Mouse (Mus musculus): Measurements from ENCODE around the gene Cnr1. TPM values are rescaled to one million over a fixed set of nuclear protein-coding genes. Genes with fewer than 3 reads are reported as not detected.

The Cnr1 gene
- polyA plus RNA-seq, 1 experiment from 2014 or later, result 86.8 TPM

GRCm38 (mm10) chr4:33903812-33904340, 20.5 kb upstream of the Cnr1 start:
- 52% methylated on average over 1 of the region's 1 CpGs for WGBS
- no peak overlapping the region for H3K4me3 ChIP-seq (replicated peaks; ENCODE audit: low read length)
- H3K36me3 ChIP-seq (ENCODE audit: control insufficient read depth, insufficient read depth), result no peaks in the 10 kb centered on the region
- H3K4me1 ChIP-seq (replicated peaks; ENCODE audit: control insufficient read depth, insufficient read depth, low read length), result no peaks in the 10 kb centered on the region
- no peaks in the 10 kb centered on the region for H3K27me3 ChIP-seq (replicated peaks; ENCODE audit: control insufficient read depth, insufficient read depth, low read length)
- ATAC-seq, result no peak
- no peak overlapping the region for H3K4me2 ChIP-seq (ENCODE audit: low read length)
- H3K27ac ChIP-seq (ENCODE audit: low read length), result no peak overlapping the region
- no peaks in the 10 kb centered on the region for H3K9me3 ChIP-seq (ENCODE audit: control insufficient read depth, low read length)
- no peak overlapping the region for H3K9ac ChIP-seq (replicated peaks; ENCODE audit: low read depth, low read length)

GRCm38 (mm10) chr4:33904826-33905225, 19.6 kb upstream of the Cnr1 start:
- no peaks in the 10 kb centered on the region for H3K9me3 ChIP-seq (ENCODE audit: control insufficient read depth, low read length)
- H3K9ac ChIP-seq (replicated peaks; ENCODE audit: low read depth, low read length), result no peak overlapping the region
- ATAC-seq, result no peak
- WGBS, result 84% methylated on average over 4 of the region's 4 CpGs
- H3K4me1 ChIP-seq (replicated peaks; ENCODE audit: control insufficient read depth, insufficient read depth, low read length), result no peaks in the 10 kb centered on the region
- no peak overlapping the region for H3K27ac ChIP-seq (ENCODE audit: low read length)
- H3K4me2 ChIP-seq (ENCODE audit: low read length), result no peak overlapping the region
- no peaks in the 10 kb centered on the region for H3K36me3 ChIP-seq (ENCODE audit: control insufficient read depth, insufficient read depth)
- no peaks in the 10 kb centered on the region for H3K27me3 ChIP-seq (replicated peaks; ENCODE audit: control insufficient read depth, insufficient read depth, low read length)
- no peak overlapping the region for H3K4me3 ChIP-seq (replicated peaks; ENCODE audit: low read length)

GRCm38 (mm10) chr4:33908786-33909185, 15.6 kb upstream of the Cnr1 start:
- H3K9me3 ChIP-seq (ENCODE audit: control insufficient read depth, low read length), result no peaks in the 10 kb centered on the region
- no peaks in the 10 kb centered on the region for H3K36me3 ChIP-seq (ENCODE audit: control insufficient read depth, insufficient read depth)
- no peak overlapping the region for H3K4me2 ChIP-seq (ENCODE audit: low read length)
- 40% methylated on average over 3 of the region's 3 CpGs for WGBS
- no peak overlapping the region for H3K27ac ChIP-seq (ENCODE audit: low read length)
- ATAC-seq, result no peak
- no peak overlapping the region for H3K9ac ChIP-seq (replicated peaks; ENCODE audit: low read depth, low read length)
- H3K27me3 ChIP-seq (replicated peaks; ENCODE audit: control insufficient read depth, insufficient read depth, low read length), result no peaks in the 10 kb centered on the region
- no peak overlapping the region for H3K4me3 ChIP-seq (replicated peaks; ENCODE audit: low read length)
- H3K4me1 ChIP-seq (replicated peaks; ENCODE audit: control insufficient read depth, insufficient read depth, low read length), result no peaks in the 10 kb centered on the region

- 54% methylated on average over 5 of the region's 5 CpGs for WGBS
- Histone ChIP-seq H3K27ac (ENCODE audit: low read length) (no peak overlapping the region), H3K4me2 (ENCODE audit: low read length) (no peak overlapping the region), H3K4me3 (replicated peaks; ENCODE audit: low read length) (no peak overlapping the region), H3K27me3 (replicated peaks; ENCODE audit: control insufficient read depth, insufficient read depth, low read length) (no peaks in the 10 kb centered on the region), H3K4me1 (replicated peaks; ENCODE audit: control insufficient read depth, insufficient read depth, low read length) (peaks cover 3% of the 10 kb centered on the region; the same call in 1 of the 2 replicates), H3K36me3 (ENCODE audit: control insufficient read depth, insufficient read depth) (no peaks in the 10 kb centered on the region), H3K9ac (replicated peaks; ENCODE audit: low read depth, low read length) (no peak overlapping the region), H3K9me3 (ENCODE audit: control insufficient read depth, low read length) (no peaks in the 10 kb centered on the region)
- ATAC-seq, result peak; percentile 59; the same call in 1 of the 2 replicates
These were observed 8.7 kb upstream of the Cnr1 start for GRCm38 (mm10) chr4:33915730-33916129.

GRCm38 (mm10) chr4:33920807-33921206, 3.6 kb upstream of the Cnr1 start:
- no peak for ATAC-seq
- Histone ChIP-seq H3K4me2 (ENCODE audit: low read length) (no peak overlapping the region), H3K27me3 (replicated peaks; ENCODE audit: control insufficient read depth, insufficient read depth, low read length) (no peaks in the 10 kb centered on the region; the same call in 1 of the 2 replicates), H3K4me1 (replicated peaks; ENCODE audit: control insufficient read depth, insufficient read depth, low read length) (peaks cover 9% of the 10 kb centered on the region), H3K9ac (replicated peaks; ENCODE audit: low read depth, low read length) (no peak overlapping the region), H3K9me3 (ENCODE audit: control insufficient read depth, low read length) (no peaks in the 10 kb centered on the region), H3K4me3 (replicated peaks; ENCODE audit: low read length) (no peak overlapping the region), H3K27ac (ENCODE audit: low read length) (no peak overlapping the region), H3K36me3 (ENCODE audit: control insufficient read depth, insufficient read depth) (no peaks in the 10 kb centered on the region)
- WGBS, result 44% methylated on average over 5 of the region's 5 CpGs

- H3K36me3 ChIP-seq (ENCODE audit: control insufficient read depth, insufficient read depth), result no peaks in the 10 kb centered on the region
- peak overlapping the region; percentile 97 for H3K27ac ChIP-seq (ENCODE audit: low read length)
- no peaks in the 10 kb centered on the region; the same call in 1 of the 2 replicates for H3K27me3 ChIP-seq (replicated peaks; ENCODE audit: control insufficient read depth, insufficient read depth, low read length)
- peak; percentile 3; the same call in 1 of the 2 replicates for ATAC-seq
- peak overlapping the region; percentile 84 for H3K4me3 ChIP-seq (replicated peaks; ENCODE audit: low read length)
- H3K4me1 ChIP-seq (replicated peaks; ENCODE audit: control insufficient read depth, insufficient read depth, low read length), result peaks cover 9% of the 10 kb centered on the region; the same call in 1 of the 2 replicates
- peak overlapping the region; percentile 98 for H3K9ac ChIP-seq (replicated peaks; ENCODE audit: low read depth, low read length)
- 2% methylated on average over 19 of the region's 19 CpGs for WGBS
- no peaks in the 10 kb centered on the region for H3K9me3 ChIP-seq (ENCODE audit: control insufficient read depth, low read length)
- H3K4me2 ChIP-seq (ENCODE audit: low read length), result peak overlapping the region; percentile 68
These were observed 1.1 kb upstream of the Cnr1 start for GRCm38 (mm10) chr4:33923151-33923760.

GRCm38 (mm10) chr4:33923761-33924233, 596 bp upstream of the Cnr1 start:
- H3K4me1 ChIP-seq (replicated peaks; ENCODE audit: control insufficient read depth, insufficient read depth, low read length), result peaks cover 10% of the 10 kb centered on the region; the same call in 1 of the 2 replicates
- H3K9ac ChIP-seq (replicated peaks; ENCODE audit: low read depth, low read length), result peak overlapping the region; percentile 98
- peak overlapping the region; percentile 97 for H3K27ac ChIP-seq (ENCODE audit: low read length)
- H3K27me3 ChIP-seq (replicated peaks; ENCODE audit: control insufficient read depth, insufficient read depth, low read length), result no peaks in the 10 kb centered on the region; the same call in 1 of the 2 replicates
- peak; percentile 53 for ATAC-seq
- H3K4me3 ChIP-seq (replicated peaks; ENCODE audit: low read length), result peak overlapping the region; percentile 84
- under 1% methylated on average over 48 of the region's 55 CpGs for WGBS
- peak overlapping the region; percentile 68 for H3K4me2 ChIP-seq (ENCODE audit: low read length)
- no peaks in the 10 kb centered on the region for H3K36me3 ChIP-seq (ENCODE audit: control insufficient read depth, insufficient read depth)
- H3K9me3 ChIP-seq (ENCODE audit: control insufficient read depth, low read length), result no peaks in the 10 kb centered on the region

GRCm38 (mm10) chr4:33924889-33925245, 474 bp downstream of the Cnr1 start:
- Histone ChIP-seq H3K9me3 (ENCODE audit: control insufficient read depth, low read length) (no peaks in the 10 kb centered on the region), H3K27ac (ENCODE audit: low read length) (peak overlapping the region; percentile 97), H3K4me1 (replicated peaks; ENCODE audit: control insufficient read depth, insufficient read depth, low read length) (peaks cover 12% of the 10 kb centered on the region; the same call in 1 of the 2 replicates), H3K9ac (replicated peaks; ENCODE audit: low read depth, low read length) (peak overlapping the region; percentile 98), H3K4me3 (replicated peaks; ENCODE audit: low read length) (peak overlapping the region; percentile 84), H3K4me2 (ENCODE audit: low read length) (peak overlapping the region; percentile 68), H3K27me3 (replicated peaks; ENCODE audit: control insufficient read depth, insufficient read depth, low read length) (no peaks in the 10 kb centered on the region; the same call in 1 of the 2 replicates), H3K36me3 (ENCODE audit: control insufficient read depth, insufficient read depth) (no peaks in the 10 kb centered on the region)
- ATAC-seq, result peak; percentile 76
- 0% methylated on average over 20 of the region's 24 CpGs for WGBS

GRCm38 (mm10) chr4:33925489-33925888, 1.1 kb downstream of the Cnr1 start:
- 47% methylated on average over 4 of the region's 4 CpGs for WGBS

More at GRCm38 (mm10) chr4:33925489-33925888, 1.1 kb downstream of the Cnr1 start:
- H3K4me2 ChIP-seq (ENCODE audit: low read length), result peak overlapping the region; percentile 68
- peaks cover 12% of the 10 kb centered on the region; the same call in 1 of the 2 replicates for H3K4me1 ChIP-seq (replicated peaks; ENCODE audit: control insufficient read depth, insufficient read depth, low read length)
- H3K27ac ChIP-seq (ENCODE audit: low read length), result peak overlapping the region; percentile 97
- no peaks in the 10 kb centered on the region for H3K36me3 ChIP-seq (ENCODE audit: control insufficient read depth, insufficient read depth)
- no peaks in the 10 kb centered on the region; the same call in 1 of the 2 replicates for H3K27me3 ChIP-seq (replicated peaks; ENCODE audit: control insufficient read depth, insufficient read depth, low read length)
- H3K9me3 ChIP-seq (ENCODE audit: control insufficient read depth, low read length), result no peaks in the 10 kb centered on the region
- peak overlapping the region; percentile 84 for H3K4me3 ChIP-seq (replicated peaks; ENCODE audit: low read length)
- peak overlapping the region; percentile 98 for H3K9ac ChIP-seq (replicated peaks; ENCODE audit: low read depth, low read length)
- ATAC-seq, result no peak
